Mouse (Mus musculus) myocyte (in vitro differentiated cells): Measurements from ENCODE around the gene Lyzl4. TPM values are rescaled to one million over a fixed set of nuclear protein-coding genes. Genes with fewer than 3 reads are reported as not detected.

ENCODE experiments used
- H3K27me3 ChIP-seq: one replicate; pipeline ENCODE4 v1.6.1; 2011; ENCODE audit not compliant: control insufficient read depth, insufficient read depth, insufficient read length
- H3K36me3 ChIP-seq: one replicate; pipeline ENCODE4 v1.6.1; 2011; ENCODE audit not compliant: control insufficient read depth, insufficient read depth
- H3K4me2 ChIP-seq: one replicate; pipeline ENCODE4 v1.6.1; 2011; ENCODE audit warnings: low read depth, control low read depth
- H3K4me3 ChIP-seq: one replicate; pipeline ENCODE4 v1.5.1; 2011; ENCODE audit warnings: mild to moderate bottlenecking, control low read depth, moderate library complexity
- H3K79me2 ChIP-seq: one replicate; pipeline ENCODE4 v1.6.1; 2011; ENCODE audit not compliant: control insufficient read depth, insufficient read depth
- H3ac ChIP-seq: one replicate; pipeline ENCODE4 v1.6.1; 2011; ENCODE audit not compliant: control insufficient read depth, insufficient read length
- CEBPB ChIP-seq: IDR thresholded peaks from 2 replicates; pipeline ENCODE4 v1.6.1; 2011; ENCODE audit warnings: mild to moderate bottlenecking, moderate library complexity; ENCODE audit not compliant: poor library complexity, insufficient read depth, severe bottlenecking
- E2F4 ChIP-seq: IDR thresholded peaks from one replicate; pipeline ENCODE4 v1.6.1; 2011; ENCODE audit warnings: mild to moderate bottlenecking, control low read depth, moderate library complexity; ENCODE audit not compliant: insufficient read depth
- MAX ChIP-seq: IDR thresholded peaks from one replicate; pipeline ENCODE4 v1.6.1; 2011; ENCODE audit warnings: low read depth, mild to moderate bottlenecking, control low read depth
- MYOD1 ChIP-seq, 3 experiments: IDR thresholded peaks; one replicate each; pipeline ENCODE4 v1.6.1; 2011; ENCODE audit warnings: control low read depth in 2 of 3, low read depth in 2 of 3, mild to moderate bottlenecking in 2 of 3, moderate library complexity in 1 of 3; ENCODE audit not compliant: insufficient read length in 2 of 3, control insufficient read depth in 1 of 3
- MYOG ChIP-seq, 3 experiments: IDR thresholded peaks; one replicate each; pipeline ENCODE4 v1.6.1; 2011; ENCODE audit warnings: control low read depth in 2 of 3, low read depth in 2 of 3, mild to moderate bottlenecking in 2 of 3; ENCODE audit not compliant: insufficient read length in 2 of 3, control insufficient read depth in 1 of 3, insufficient read depth in 1 of 3
- POLR2A ChIP-seq: IDR thresholded peaks from one replicate; pipeline ENCODE4 v1.6.1; 2011; ENCODE audit warnings: low read depth, mild to moderate bottlenecking, control low read depth, moderate library complexity; ENCODE audit not compliant: insufficient read length
- POLR2AphosphoS2 ChIP-seq: IDR thresholded peaks from one replicate; pipeline ENCODE4 v1.6.1; 2011; ENCODE audit warnings: low read depth, control low read depth; ENCODE audit not compliant: insufficient read length
- REST ChIP-seq: IDR thresholded peaks from one replicate; pipeline ENCODE4 v1.6.1; 2011; ENCODE audit warnings: mild to moderate bottlenecking, control low read depth, moderate library complexity; ENCODE audit not compliant: insufficient read depth, insufficient read length
- SRF ChIP-seq: IDR thresholded peaks from one replicate; pipeline ENCODE4 v1.6.1; 2011; ENCODE audit warnings: low read depth; ENCODE audit not compliant: control insufficient read depth, insufficient read length
- TCF12 ChIP-seq: IDR thresholded peaks from one replicate; pipeline ENCODE4 v1.6.1; 2011; ENCODE audit warnings: mild to moderate bottlenecking, control low read depth; ENCODE audit not compliant: poor library complexity, insufficient read depth, severe bottlenecking
- TCF3 ChIP-seq: IDR thresholded peaks from one replicate; pipeline ENCODE4 v1.6.1; 2011; ENCODE audit warnings: low read depth, control low read depth; ENCODE audit not compliant: insufficient read length
- USF1 ChIP-seq: IDR thresholded peaks from one replicate; pipeline ENCODE4 v1.6.1; 2011; ENCODE audit warnings: low read depth, mild to moderate bottlenecking, control low read depth, moderate library complexity
- polyA plus RNA-seq: library from polyadenylated mRNA; unstranded; fragments of >200 nt; fragmentation: generic; extraction: Trizol; gene quantifications from one replicate; pipeline ENCODE4 v1.2.1, GENCODE M21; 2012; ENCODE audit warnings: missing spikeins

Lyzl4 gene
- polyA plus RNA-seq, 1 experiment, result not detected

DNA sequence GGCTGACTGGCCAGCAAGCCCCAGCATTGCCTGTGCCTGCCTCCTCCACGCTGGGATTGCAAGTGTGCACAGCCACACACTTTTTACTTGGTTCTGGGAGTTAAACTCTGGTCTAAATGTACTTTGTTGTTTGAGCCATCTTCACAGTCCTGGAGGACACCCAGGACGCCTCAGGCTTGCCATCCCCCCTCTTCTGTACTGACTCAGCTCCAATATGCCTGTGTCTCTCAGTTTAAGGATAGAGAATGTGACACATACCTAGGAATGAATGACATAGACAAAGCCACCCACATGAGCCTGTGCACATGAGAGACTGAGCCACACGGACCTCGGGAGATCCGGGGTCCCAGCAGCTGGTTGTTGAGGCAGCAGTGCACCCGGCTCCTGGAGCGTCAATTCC lies 78.6 kb downstream of the Lyzl4 start:
- Histone ChIP-seq H3K36me3 (no peaks in the 10 kb centered on the region), H3K79me2 (no peaks in the 10 kb centered on the region), H3K27me3 (no peaks in the 10 kb centered on the region), H3ac (no peak overlapping the region), H3K4me2 (no peak overlapping the region), H3K4me3 (no peak overlapping the region)
- TF ChIP-seq E2F4 (no peak), MYOG (IDR thresholded peaks at IDR 0.05; ENCODE audit: control insufficient read depth in 1 of 3, insufficient read depth in 1 of 3, insufficient read length in 2 of 3, low read depth in 2 of 3) (no peak), USF1 (no peak), POLR2AphosphoS2 (no peak), MYOD1 (IDR thresholded peaks at IDR 0.05; ENCODE audit: control insufficient read depth in 1 of 3, insufficient read length in 2 of 3, low read depth in 2 of 3) (no peak), REST (no peak)

DNA sequence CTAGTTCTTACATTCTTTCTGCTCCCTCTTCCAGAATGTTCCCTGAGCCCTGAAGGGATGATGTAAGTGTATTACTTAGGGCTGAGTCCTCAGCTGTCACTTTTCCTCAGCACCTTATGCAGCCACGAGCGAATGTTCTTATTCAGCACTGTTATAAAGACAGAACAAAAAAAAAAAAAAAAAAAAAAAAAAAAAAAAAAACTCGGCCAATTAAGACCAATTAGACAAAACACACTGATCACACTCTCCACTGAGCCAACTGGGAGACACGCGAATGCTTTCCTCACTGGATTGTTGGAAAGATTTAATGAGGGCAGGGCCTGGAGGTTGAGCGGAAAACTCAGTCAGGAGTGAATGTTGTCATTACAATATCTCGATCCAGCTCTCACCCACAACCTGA lies 81.4 kb downstream of the Lyzl4 start:
- TF ChIP-seq TCF12, result no peak
- TF ChIP-seq CEBPB, result no peak
- no peak for TF ChIP-seq MYOG (IDR thresholded peaks at IDR 0.05; ENCODE audit: control insufficient read depth in 1 of 3, insufficient read depth in 1 of 3, insufficient read length in 2 of 3, low read depth in 2 of 3)
- TF ChIP-seq MAX, result no peak
- no peak for TF ChIP-seq POLR2A
- TF ChIP-seq SRF, result no peak
- TF ChIP-seq USF1, result no peak
- TF ChIP-seq MYOD1 (IDR thresholded peaks at IDR 0.05; ENCODE audit: control insufficient read depth in 1 of 3, insufficient read length in 2 of 3, low read depth in 2 of 3), result no peak
- no peak for TF ChIP-seq E2F4
- TF ChIP-seq POLR2AphosphoS2, result no peak
- no peak for TF ChIP-seq TCF3
- TF ChIP-seq REST, result no peak

DNA sequence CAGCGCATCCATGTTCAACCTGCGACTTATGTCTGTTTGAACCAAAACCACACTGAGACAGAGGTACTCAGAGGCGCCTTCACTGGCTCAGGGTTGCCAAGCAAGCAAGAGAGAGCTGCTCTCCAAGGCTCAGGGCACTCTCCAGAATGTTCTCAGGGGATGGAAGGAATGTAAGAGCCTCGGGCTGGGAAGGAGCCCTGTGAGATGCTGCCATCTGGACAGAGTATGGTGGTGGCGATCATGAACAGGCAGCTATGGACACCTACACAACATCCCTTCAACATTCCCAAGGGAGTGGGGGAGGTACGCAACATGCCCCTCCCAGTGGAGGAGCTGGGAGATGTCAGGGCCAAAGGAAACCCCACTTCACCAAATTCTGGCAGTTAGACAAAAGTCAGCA lies 83.7 kb downstream of the Lyzl4 start:
- no peaks in the 10 kb centered on the region for H3K36me3 ChIP-seq
- TF ChIP-seq MYOG (IDR thresholded peaks at IDR 0.05; ENCODE audit: control insufficient read depth in 1 of 3, insufficient read depth in 1 of 3, insufficient read length in 2 of 3, low read depth in 2 of 3) (no peak), TCF3 (no peak), REST (no peak)
- no peak overlapping the region for H3K4me2 ChIP-seq
- H3ac ChIP-seq, result no peak overlapping the region
- no peak overlapping the region for H3K4me3 ChIP-seq
- H3K79me2 ChIP-seq, result no peaks in the 10 kb centered on the region
- peaks cover 7% of the 10 kb centered on the region for H3K27me3 ChIP-seq

More for the DNA sequence above, 81.4 kb downstream of the Lyzl4 start:
- Histone ChIP-seq H3K4me2 (no peak overlapping the region), H3K4me3 (no peak overlapping the region), H3K79me2 (no peaks in the 10 kb centered on the region), H3ac (no peak overlapping the region), H3K36me3 (no peaks in the 10 kb centered on the region), H3K27me3 (no peaks in the 10 kb centered on the region)

DNA sequence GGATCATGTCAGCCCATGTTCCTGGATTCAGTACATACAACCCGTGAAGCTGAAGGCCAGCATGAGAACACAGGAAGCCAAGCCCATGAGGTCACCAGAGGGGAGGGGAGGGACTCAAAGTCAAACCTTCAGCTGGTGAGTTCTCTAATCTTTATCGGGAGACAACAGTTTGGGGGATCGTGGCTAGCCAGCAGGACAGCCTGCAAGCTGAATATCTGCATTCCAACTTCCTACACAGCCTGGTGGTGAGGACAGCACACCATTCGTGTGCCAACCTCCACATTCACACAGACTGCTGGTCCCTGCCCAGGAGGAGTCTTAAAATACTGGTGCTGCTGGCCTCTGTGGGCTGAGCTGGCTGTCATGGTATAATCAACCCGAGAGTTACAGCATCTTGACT lies 85.0 kb downstream of the Lyzl4 start:
- Histone ChIP-seq H3K36me3 (no peaks in the 10 kb centered on the region), H3K27me3 (peaks cover 7% of the 10 kb centered on the region)
- TF ChIP-seq TCF3 (no peak), TCF12 (no peak), USF1 (no peak), SRF (no peak), POLR2A (no peak), CEBPB (no peak)

DNA sequence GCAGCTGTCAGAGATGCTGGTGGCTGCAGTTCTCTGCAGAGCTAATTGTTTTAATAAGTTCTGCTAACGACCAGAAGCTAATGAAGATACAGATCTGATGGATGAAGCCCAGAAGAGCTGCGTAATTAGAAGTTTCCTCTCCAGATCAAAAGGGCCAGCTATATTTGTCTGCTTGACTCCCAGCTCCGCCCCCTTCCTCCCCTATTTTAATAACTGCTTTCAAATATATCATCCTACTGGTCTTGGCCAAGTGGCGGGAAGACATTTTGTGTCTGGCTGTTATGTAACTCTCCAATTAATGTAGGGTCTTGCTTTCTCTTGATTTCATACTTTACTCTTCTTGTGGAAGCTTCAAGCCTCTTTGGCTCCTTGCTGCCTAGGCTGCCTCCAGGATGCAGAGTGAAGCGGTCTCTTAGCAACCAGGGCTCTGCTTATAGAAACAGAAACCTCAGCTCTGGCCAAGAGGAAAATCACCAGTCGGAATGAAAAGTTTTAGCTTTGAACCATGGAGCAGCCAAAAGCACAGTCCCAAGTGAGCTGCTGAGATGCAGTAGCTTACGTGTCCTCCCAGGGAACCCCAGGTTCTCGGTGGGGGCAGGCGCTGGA lies 86.4 kb downstream of the Lyzl4 start:
- H3K27me3 ChIP-seq, result peaks cover 7% of the 10 kb centered on the region
- no peaks in the 10 kb centered on the region for H3K79me2 ChIP-seq
- H3K4me2 ChIP-seq, result no peak overlapping the region
- TF ChIP-seq SRF, result no peak
- TF ChIP-seq REST, result no peak
- TF ChIP-seq MAX, result no peak
- no peak for TF ChIP-seq MYOD1 (IDR thresholded peaks at IDR 0.05; ENCODE audit: control insufficient read depth in 1 of 3, insufficient read length in 2 of 3, low read depth in 2 of 3)
- TF ChIP-seq USF1, result no peak
- TF ChIP-seq TCF3, result no peak
- no peak for TF ChIP-seq E2F4
- no peak for TF ChIP-seq MYOG (IDR thresholded peaks at IDR 0.05; ENCODE audit: control insufficient read depth in 1 of 3, insufficient read depth in 1 of 3, insufficient read length in 2 of 3, low read depth in 2 of 3)
- no peak for TF ChIP-seq CEBPB
- no peak for TF ChIP-seq TCF12
- TF ChIP-seq POLR2A, result no peak
- no peak overlapping the region for H3K4me3 ChIP-seq
- no peaks in the 10 kb centered on the region for H3K36me3 ChIP-seq
- no peak overlapping the region for H3ac ChIP-seq

More for the DNA sequence above, 85.0 kb downstream of the Lyzl4 start:
- no peaks in the 10 kb centered on the region for H3K79me2 ChIP-seq
- no peak overlapping the region for H3K4me3 ChIP-seq
- no peak overlapping the region for H3K4me2 ChIP-seq
- no peak overlapping the region for H3ac ChIP-seq
